Mouse (Mus musculus) hindbrain, embryonic 10.5 days (tissue): ENCODE measurements around the gene Gbgt1. TPM values are rescaled to one million over a fixed set of nuclear protein-coding genes. Genes with fewer than 3 reads are reported as not detected.

Experiments
- DNase-seq: peaks from one replicate; pipeline ENCODE4 v3.0.0-alpha.2; 2017; ENCODE audit warnings: low spot score
- H3K27ac ChIP-seq: fragments of 300-500 bp; sonication (generic); 2 replicates; pipeline ENCODE4 v1.5.1; 2016; ENCODE audit warnings: mild to moderate bottlenecking, moderate library complexity
- H3K27me3 ChIP-seq: fragments of 300-500 bp; sonication (generic); 2 replicates; pipeline ENCODE4 v1.6.1; 2016; ENCODE audit warnings: mild to moderate bottlenecking; ENCODE audit not compliant: poor library complexity, insufficient read depth, severe bottlenecking
- H3K36me3 ChIP-seq: fragments of 300-500 bp; sonication (generic); 2 replicates; pipeline ENCODE4 v1.6.1; 2016; ENCODE audit warnings: mild to moderate bottlenecking, moderate library complexity
- H3K4me1 ChIP-seq: fragments of 300-500 bp; sonication (generic); replicated peaks from 2 replicates; pipeline ENCODE4 v1.6.1; 2016; ENCODE audit warnings: mild to moderate bottlenecking
- H3K4me3 ChIP-seq: fragments of 300-500 bp; sonication (generic); 2 replicates; pipeline ENCODE4 v1.5.1; 2016; ENCODE audit warnings: mild to moderate bottlenecking, moderate library complexity
- H3K9me3 ChIP-seq: fragments of 300-500 bp; sonication (generic); 2 replicates; pipeline ENCODE4 v1.6.1; 2016; ENCODE audit warnings: mild to moderate bottlenecking, moderate library complexity
- WGBS: fragments of 180-500 bp; shearing (Covaris S2); methylation state at CpG from one replicate; pipeline ENCODE4 v1.1.7; 2016; 5-methylcytosine and 5-hydroxymethylcytosine counted together
- polyA plus RNA-seq: library from polyadenylated mRNA; unstranded; fragments of >200 nt; fragmentation: Nextera tagmentation; extraction: Ambion mirVana; gene quantifications from 2 replicates; pipeline ENCODE4 v1.2.1, GENCODE M21; 2016

Gene Gbgt1
- polyA plus RNA-seq, 1 experiment from 2014 or later: 0.14 TPM

DNA sequence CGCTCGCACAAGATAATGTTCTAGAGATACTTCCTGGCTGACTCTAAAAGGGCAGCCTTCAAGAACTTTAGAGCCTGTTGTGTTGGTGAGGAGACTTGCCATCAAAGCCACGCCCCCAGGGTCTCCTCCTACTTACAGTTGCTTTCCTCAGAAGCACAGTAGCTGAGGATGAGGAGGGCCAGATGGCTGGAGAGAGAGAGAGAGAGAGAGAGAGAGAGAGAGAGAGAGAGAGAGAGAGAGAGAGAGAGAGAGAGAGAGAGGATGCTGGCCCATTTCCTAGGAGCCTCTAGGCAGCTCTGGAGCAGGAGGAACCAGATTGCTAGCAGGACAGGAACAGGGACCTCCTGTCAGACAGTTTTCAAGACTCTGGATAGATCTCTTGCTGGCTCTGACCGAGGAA, 39.5 kb downstream of the Gbgt1 start:
- Histone ChIP-seq H3K27me3 (0 out of 2 replicates have a peak, but pooled peaks cover 6% of the 10 kb centered on the region), H3K9me3 (no peaks in the 10 kb centered on the region), H3K4me1 (peaks cover 96% of the 10 kb centered on the region), H3K4me3 (0 out of 2 replicates have a peak overlapping the region, but pooled peaks have one; percentile 75), H3K36me3 (peaks cover 11% of the 10 kb centered on the region), H3K27ac (peak overlapping the region; percentile 89)
- 81% methylated on average over 4 of the region's 4 CpGs for WGBS
- DNase-seq: no peak

GRCm38 (mm10) chr2:28536766-28537633, 40.3 kb downstream of the Gbgt1 start:
- WGBS: 74% methylated on average over 11 of the region's 11 CpGs
- Histone ChIP-seq H3K4me3 (no peak overlapping the region), H3K36me3 (peaks cover 19% of the 10 kb centered on the region), H3K4me1 (peaks cover 96% of the 10 kb centered on the region), H3K9me3 (no peaks in the 10 kb centered on the region), H3K27ac (peak overlapping the region; percentile 89), H3K27me3 (0 out of 2 replicates have a peak, but pooled peaks cover 6% of the 10 kb centered on the region)
- DNase-seq: no peak

DNA sequence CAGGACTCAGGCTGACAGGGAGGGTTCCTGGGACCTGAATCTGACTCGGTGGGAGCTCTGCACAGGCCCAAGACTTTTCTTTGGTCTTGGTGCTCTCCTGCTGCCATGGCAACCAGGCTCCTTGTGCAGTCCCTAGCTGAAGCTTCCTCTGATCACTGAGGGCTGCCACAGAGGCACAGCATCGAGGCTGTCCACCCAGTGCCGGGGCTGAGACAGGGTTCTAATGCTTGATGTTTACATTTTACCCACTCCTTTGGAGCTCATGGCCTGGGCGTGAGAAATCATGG, 40.9 kb downstream of the Gbgt1 start:
- H3K27me3 ChIP-seq: 0 out of 2 replicates have a peak, but pooled peaks cover 6% of the 10 kb centered on the region
- H3K4me3 ChIP-seq: no peak overlapping the region
- H3K4me1 ChIP-seq: peaks cover 90% of the 10 kb centered on the region
- H3K9me3 ChIP-seq: no peaks in the 10 kb centered on the region
- H3K27ac ChIP-seq: peak overlapping the region; percentile 89
- H3K36me3 ChIP-seq: peaks cover 25% of the 10 kb centered on the region
- WGBS: 37% methylated on average over 4 of the region's 4 CpGs
- DNase-seq: peak; percentile 27

- H3K4me1 ChIP-seq: peaks cover 84% of the 10 kb centered on the region
- no peaks in the 10 kb centered on the region for H3K9me3 ChIP-seq
- peaks cover 31% of the 10 kb centered on the region for H3K36me3 ChIP-seq
- DNase-seq: no peak
- H3K27ac ChIP-seq: peak overlapping the region; percentile 89
- H3K4me3 ChIP-seq: 0 out of 2 replicates have a peak overlapping the region, but pooled peaks have one; percentile 7
- WGBS: 71% methylated on average over 8 of the region's 8 CpGs
- H3K27me3 ChIP-seq: 0 out of 2 replicates have a peak, but pooled peaks cover 6% of the 10 kb centered on the region
Measured at GRCm38 (mm10) chr2:28537995-28538816, 41.5 kb downstream of the Gbgt1 start.

GRCm38 (mm10) chr2:28538817-28539128, 42.1 kb downstream of the Gbgt1 start:
- peak; percentile 21 for DNase-seq
- Histone ChIP-seq H3K27ac (peak overlapping the region; percentile 89), H3K4me3 (peak overlapping the region; percentile 7; the same call in 1 of the 2 replicates), H3K4me1 (peaks cover 78% of the 10 kb centered on the region), H3K27me3 (0 out of 2 replicates have a peak, but pooled peaks cover 6% of the 10 kb centered on the region), H3K9me3 (no peaks in the 10 kb centered on the region), H3K36me3 (peaks cover 37% of the 10 kb centered on the region)
- 35% methylated on average over 1 of the region's 1 CpGs for WGBS

- H3K36me3 ChIP-seq: peaks cover 41% of the 10 kb centered on the region
- peak; percentile 75 for DNase-seq
- WGBS: 49% methylated on average over 7 of the region's 7 CpGs
Measured at GRCm38 (mm10) chr2:28539206-28539605, 42.5 kb downstream of the Gbgt1 start.

DNA sequence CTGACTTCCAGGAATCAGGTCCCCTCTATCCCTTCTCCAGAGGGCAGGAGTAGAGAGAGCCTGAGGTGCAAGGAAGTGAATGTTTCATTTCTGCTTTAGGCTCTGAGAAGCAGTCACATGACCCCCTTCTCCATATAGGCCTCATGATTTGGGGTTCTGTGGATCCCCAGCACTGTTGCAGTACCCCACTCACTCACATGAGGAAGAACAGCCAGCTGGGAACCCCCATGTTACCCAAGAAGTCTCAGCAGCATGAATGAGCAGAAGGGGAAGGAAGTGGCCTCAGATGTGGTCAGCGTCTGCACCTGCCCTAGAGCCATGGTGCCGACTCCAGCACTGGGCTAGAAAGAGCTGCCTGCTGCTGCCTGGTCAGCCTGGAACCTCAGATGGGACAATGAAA, 43.3 kb downstream of the Gbgt1 start:
- H3K9me3 ChIP-seq: no peaks in the 10 kb centered on the region
- H3K4me1 ChIP-seq: peaks cover 71% of the 10 kb centered on the region
- DNase-seq: no peak
- peaks cover 49% of the 10 kb centered on the region for H3K36me3 ChIP-seq
- 76% methylated on average over 2 of the region's 2 CpGs for WGBS
- H3K27me3 ChIP-seq: no peaks in the 10 kb centered on the region
- H3K27ac ChIP-seq: peak overlapping the region; percentile 89
- no peak overlapping the region for H3K4me3 ChIP-seq

More at GRCm38 (mm10) chr2:28539206-28539605, 42.5 kb downstream of the Gbgt1 start:
- no peaks in the 10 kb centered on the region for H3K9me3 ChIP-seq
- peak overlapping the region; percentile 89 for H3K27ac ChIP-seq
- H3K27me3 ChIP-seq: 0 out of 2 replicates have a peak, but pooled peaks cover 3% of the 10 kb centered on the region
- H3K4me3 ChIP-seq: no peak overlapping the region
- peaks cover 78% of the 10 kb centered on the region for H3K4me1 ChIP-seq

- H3K27ac ChIP-seq: peak overlapping the region; percentile 89
- H3K9me3 ChIP-seq: no peaks in the 10 kb centered on the region
- H3K36me3 ChIP-seq: peaks cover 56% of the 10 kb centered on the region
- WGBS: 80% methylated on average over 8 of the region's 8 CpGs
- H3K27me3 ChIP-seq: no peaks in the 10 kb centered on the region
- no peak overlapping the region for H3K4me3 ChIP-seq
- no peak for DNase-seq
- peaks cover 63% of the 10 kb centered on the region for H3K4me1 ChIP-seq
Measured at GRCm38 (mm10) chr2:28540587-28541227, 44.0 kb downstream of the Gbgt1 start.

DNA sequence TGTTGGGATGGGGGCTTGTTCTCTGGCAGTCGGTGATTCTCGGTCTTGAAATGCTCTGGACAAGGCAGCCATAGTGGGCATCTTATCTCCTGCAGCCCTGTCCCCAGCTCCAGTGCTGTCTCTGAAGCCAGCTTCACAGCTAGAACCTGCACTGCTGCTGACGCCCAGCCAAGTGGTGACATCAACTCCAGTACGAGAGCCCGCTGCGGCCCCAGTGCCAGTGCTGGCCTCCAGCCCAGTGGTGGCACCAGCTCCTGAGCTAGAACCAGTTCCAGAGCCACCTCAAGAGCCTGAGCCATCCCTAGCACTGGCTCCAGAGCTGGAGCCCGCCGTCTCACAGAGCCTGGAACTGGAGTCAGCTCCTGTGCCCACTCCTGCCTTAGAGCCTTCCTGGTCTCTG, 47.2 kb downstream of the Gbgt1 start:
- Histone ChIP-seq H3K27ac (peak overlapping the region; percentile 35; the same call in 1 of the 2 replicates), H3K9me3 (no peaks in the 10 kb centered on the region), H3K27me3 (no peaks in the 10 kb centered on the region), H3K4me1 (peaks cover 47% of the 10 kb centered on the region), H3K36me3 (peaks cover 80% of the 10 kb centered on the region), H3K4me3 (no peak overlapping the region)
- DNase-seq: no peak
- 93% methylated on average over 8 of the region's 8 CpGs for WGBS

DNA sequence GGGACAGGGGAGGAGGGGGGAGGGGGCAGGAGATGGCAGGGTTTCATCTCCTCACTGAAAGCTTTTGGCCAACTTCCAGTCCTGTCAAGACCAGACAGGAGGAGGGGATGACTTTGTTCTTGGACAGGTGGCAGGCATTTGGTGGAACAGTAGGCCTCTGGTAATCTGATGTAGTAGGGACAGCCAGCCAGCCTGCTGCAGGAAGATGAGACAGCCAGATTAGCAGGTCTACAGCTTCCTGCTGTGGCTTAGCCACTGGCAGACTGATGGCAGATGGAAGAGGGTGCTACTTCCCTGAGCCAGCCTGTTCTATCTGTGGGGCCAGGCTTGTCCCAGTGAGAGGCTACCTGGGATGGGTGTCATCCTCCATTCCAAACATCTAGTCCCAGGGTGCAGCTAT, 49.3 kb downstream of the Gbgt1 start:
- Histone ChIP-seq H3K4me1 (peaks cover 27% of the 10 kb centered on the region), H3K36me3 (peaks cover 97% of the 10 kb centered on the region), H3K27ac (no peak overlapping the region)

GRCm38 (mm10) chr2:28546560-28546959, 49.9 kb downstream of the Gbgt1 start:
- WGBS: 85% methylated on average over 6 of the region's 6 CpGs
- DNase-seq: no peak
- Histone ChIP-seq H3K4me3 (no peak overlapping the region), H3K27ac (peak overlapping the region; percentile 46), H3K4me1 (peaks cover 25% of the 10 kb centered on the region), H3K9me3 (no peaks in the 10 kb centered on the region), H3K27me3 (no peaks in the 10 kb centered on the region), H3K36me3 (peaks cover 98% of the 10 kb centered on the region)

More for the DNA sequence above, 49.3 kb downstream of the Gbgt1 start:
- H3K27me3 ChIP-seq: no peaks in the 10 kb centered on the region
- DNase-seq: no peak
- no peaks in the 10 kb centered on the region for H3K9me3 ChIP-seq
- H3K4me3 ChIP-seq: no peak overlapping the region

DNA sequence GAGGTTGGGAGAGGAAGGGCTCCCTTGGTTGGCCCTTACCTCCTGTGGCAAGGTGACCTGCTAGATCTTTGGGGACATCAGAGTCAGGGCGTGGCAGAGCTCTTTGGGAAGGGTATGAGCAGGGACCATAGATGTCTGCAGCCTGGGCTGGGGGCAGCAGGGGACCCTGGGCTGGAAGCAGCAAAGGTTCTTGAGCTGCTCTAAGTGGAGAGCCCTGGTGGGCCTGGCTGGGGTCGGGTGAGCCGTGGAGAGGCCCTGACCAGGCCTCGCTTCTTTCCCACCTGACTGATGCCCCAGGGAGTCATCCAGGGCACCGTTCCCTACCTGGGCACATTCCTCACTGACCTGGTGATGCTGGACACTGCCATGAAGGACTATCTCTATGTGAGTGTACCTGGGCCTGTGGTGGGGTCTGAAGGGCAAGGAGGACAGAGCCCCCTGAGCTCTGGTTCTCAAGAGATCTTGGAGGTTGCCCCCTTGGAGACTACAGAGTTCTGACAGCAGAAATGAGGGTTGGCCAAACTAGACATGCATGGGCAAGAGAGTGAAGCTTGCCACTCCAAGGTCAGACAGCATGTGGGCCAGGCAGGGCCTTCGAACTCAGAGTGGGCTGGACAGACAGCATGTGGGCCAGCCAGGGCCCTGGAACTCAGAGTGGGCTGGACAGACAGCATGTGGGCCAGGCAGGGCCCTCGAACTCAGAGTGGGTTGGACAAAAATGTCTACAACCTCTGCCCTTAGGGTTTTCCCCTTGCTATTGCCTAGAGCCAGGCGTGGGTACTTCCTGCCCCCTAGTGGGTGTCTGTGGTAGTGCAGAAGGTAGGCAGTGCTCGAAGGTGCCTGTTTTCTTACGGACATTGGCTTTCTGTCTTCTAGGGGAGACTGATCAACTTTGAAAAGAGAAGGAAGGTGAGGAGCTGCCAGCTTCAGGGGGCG, 50.8 kb downstream of the Gbgt1 start:
- whole genome bisulfite sequencing: 53% methylated on average over 11 of the region's 11 CpGs
- Histone ChIP-seq H3K27ac (no peak overlapping the region), H3K27me3 (no peaks in the 10 kb centered on the region), H3K4me3 (no peak overlapping the region), H3K36me3 (peaks cover 98% of the 10 kb centered on the region), H3K9me3 (no peaks in the 10 kb centered on the region), H3K4me1 (peaks cover 22% of the 10 kb centered on the region)
- peak; percentile 84 for DNase-seq
